Mouse (Mus musculus) liver, postnatal 0 days (tissue): ENCODE results near the gene Ppp2r2c.

Experiments used
- CTCF ChIP-seq: sonication (generic); IDR thresholded peaks from 2 replicates; pipeline ENCODE4 v1.5.1; 2016; ENCODE audit warnings: antibody characterized with exemption, low read depth
- EP300 ChIP-seq: IDR thresholded peaks from 2 replicates; pipeline ENCODE4 v1.6.1; 2016; ENCODE audit warnings: antibody characterized with exemption, low read depth, mild to moderate bottlenecking

GRCm38 (mm10) chr5:36867561-36867960, 752 bp upstream of the Ppp2r2c start:
- TF ChIP-seq CTCF (no peak), EP300 (no peak)
